Mouse (Mus musculus) E14TG2a.4 (cell line): ENCODE results near the gene Gm26602.

Source experiments
- CTCF ChIP-seq: conservative IDR thresholded peaks from 2 replicates; pipeline ENCODE4 v1.5.1; 2014; ENCODE audit warnings: low read length
- NANOG ChIP-seq: IDR thresholded peaks from 2 replicates; pipeline ENCODE4 v1.6.1; 2014; ENCODE audit warnings: borderline replicate concordance, low read length, mixed read lengths
- POU5F1 ChIP-seq: IDR thresholded peaks from 2 replicates; pipeline ENCODE4 v1.6.1; 2014; ENCODE audit warnings: low read length, borderline replicate concordance

DNA sequence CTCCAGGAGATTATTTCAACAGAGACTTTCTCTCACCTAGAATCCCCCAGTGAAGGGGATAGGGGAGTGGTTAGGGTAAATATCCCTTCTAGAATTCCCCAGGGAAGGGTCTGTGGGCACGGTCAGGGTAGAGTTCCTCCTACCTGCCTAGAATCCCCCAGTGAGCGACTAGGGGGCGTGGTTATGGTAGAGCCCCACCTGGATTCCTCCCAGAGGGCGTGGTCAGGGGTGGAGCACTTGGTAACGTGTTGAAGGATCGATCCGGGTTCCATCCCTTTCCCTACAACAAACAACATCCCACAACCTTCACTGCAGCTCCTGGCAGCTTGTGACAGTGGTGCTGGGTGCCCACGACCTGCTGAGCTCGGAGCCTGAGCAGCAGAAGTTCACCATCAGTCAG is 29.9 kb upstream of the Gm26602 start:
- TF ChIP-seq CTCF, result no peak
- TF ChIP-seq POU5F1, result no peak
- TF ChIP-seq NANOG, result no peak
